8 mouse cellular contexts compared by ENCODE assay signal in the genomic region with DNA sequence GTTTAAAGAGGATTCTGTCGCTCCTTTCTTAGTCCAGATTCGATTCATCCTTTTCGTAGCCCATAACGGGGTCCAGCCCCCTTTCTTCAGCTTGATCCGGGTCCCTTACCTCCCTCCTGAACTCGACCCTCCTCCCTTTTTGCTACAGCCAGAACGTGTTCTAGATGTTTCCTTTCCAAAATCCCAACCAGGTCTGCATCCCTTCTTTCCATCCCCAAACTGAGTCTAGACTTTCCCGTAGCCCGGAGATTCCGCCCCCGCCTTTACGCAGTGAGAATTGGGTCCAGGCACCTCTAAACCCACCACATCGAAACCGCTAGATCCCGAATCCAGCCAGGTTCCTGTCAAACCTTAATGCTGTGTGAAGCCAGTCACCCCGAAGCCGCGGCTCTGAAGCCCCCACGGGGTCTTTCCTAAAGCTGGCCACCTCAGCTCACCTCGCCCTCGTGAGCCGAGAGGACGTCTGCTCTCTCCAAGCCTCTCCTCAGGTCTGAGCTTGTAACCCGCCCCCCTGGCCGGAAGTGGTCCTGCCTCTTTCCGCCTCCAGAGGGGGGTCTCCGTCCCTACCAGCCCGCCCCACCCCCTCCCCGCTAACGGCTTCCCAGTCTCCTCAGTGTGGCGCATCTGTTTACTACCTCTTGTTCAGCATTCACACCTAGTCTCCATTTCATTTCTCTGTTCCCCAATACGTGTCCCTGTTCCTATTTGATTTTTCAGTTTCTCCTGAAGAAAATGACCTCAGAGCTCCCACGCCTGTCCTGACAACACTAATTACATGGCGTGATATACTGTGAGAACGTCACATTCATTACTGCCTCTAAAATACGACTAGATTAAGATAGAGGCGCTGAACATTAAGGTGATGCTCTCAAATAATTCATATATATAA. TPM values are rescaled to one million over a fixed set of nuclear protein-coding genes. Genes with fewer than 3 reads are reported as not detected.
DNase-seq lines count a peak whose midpoint lies in the region; ATAC-seq lines count a peak whose summit lies in the region.

Gene Tro, minus strand, starts transcription at position 676 of the 889 bp plus-strand sequence.

- no peaks in the 10 kb centered on the region for H3K9me3 ChIP-seq in lung, embryonic 15.5 days
- H3K9me3 ChIP-seq in heart, embryonic 14.5 days (ENCODE audit: control insufficient read depth, low read length) = no peaks in the 10 kb centered on the region
- no peaks in the 10 kb centered on the region for H3K9me3 ChIP-seq in midbrain, embryonic 14.5 days (ENCODE audit: control insufficient read depth, low read length)

- no peaks in the 10 kb centered on the region for H3K36me3 ChIP-seq in lung, embryonic 15.5 days
- peaks cover 21% of the 10 kb centered on the region; the same call in 1 of the 2 replicates for H3K36me3 ChIP-seq in heart, embryonic 14.5 days (ENCODE audit: control insufficient read depth, insufficient read depth, low read length)
- H3K36me3 ChIP-seq in midbrain, embryonic 14.5 days (ENCODE audit: control insufficient read depth, insufficient read depth, low read length) = peaks cover 28% of the 10 kb centered on the region

- peak; percentile 80; the same call in 1 of the 2 replicates for ATAC-seq in lung, embryonic 15.5 days (ENCODE audit: borderline replicate concordance, extremely low read depth, low FRiP score, low TSS enrichment)
- ATAC-seq in heart, embryonic 14.5 days (ENCODE audit: insufficient number of reproducible peaks, insufficient read depth, low FRiP score, low read depth) = peak; percentile 54
- ATAC-seq in midbrain, embryonic 14.5 days (ENCODE audit: low FRiP score, low TSS enrichment) = peak; percentile 93

- WGBS in lung, embryonic 15.5 days = 25% methylated on average over 37 of the region's 37 CpGs
- WGBS in heart, embryonic 14.5 days = 29% methylated on average over 37 of the region's 37 CpGs
- 28% methylated on average over 37 of the region's 37 CpGs for WGBS in midbrain, embryonic 14.5 days

- H3K4me2 ChIP-seq in lung, embryonic 15.5 days = peak within 1 kb of the TSS; percentile 58
- peak within 1 kb of the TSS; percentile 65 for H3K4me2 ChIP-seq in heart, embryonic 14.5 days (ENCODE audit: low read length)
- peak within 1 kb of the TSS; percentile 47 for H3K4me2 ChIP-seq in midbrain, embryonic 14.5 days (ENCODE audit: low read length)

- H3K27ac ChIP-seq in lung, embryonic 15.5 days = no peak within 1 kb of the TSS
- peak within 1 kb of the TSS in 1 of 2 experiments; percentile 33; a peak in 1 of 4 replicates for H3K27ac ChIP-seq in heart, embryonic 14.5 days (replicated peaks in 1 of 2; ENCODE audit: control insufficient read depth in 1 of 2, insufficient read depth in 1 of 2, low read depth in 2 of 2, low read length in 2 of 2)
- peak within 1 kb of the TSS; percentile 75 for H3K27ac ChIP-seq in midbrain, embryonic 14.5 days (replicated peaks; ENCODE audit: low read depth, low read length)

- no peak for DNase-seq in lung, adult 18-20 months
- peak; percentile 33 to 65 for DNase-seq in cerebellum, postnatal 4 days (ENCODE audit: low spot score in 2 of 2)
- peak; percentile 30 to 37 for DNase-seq in layer of hippocampus, postnatal 25 days (ENCODE audit: extremely low spot score in 1 of 2, low spot score in 1 of 2)
- peak; percentile 89 for DNase-seq in midbrain, embryonic 14.5 days
- peak; percentile 59 for DNase-seq in testis, postnatal 14 days (ENCODE audit: low spot score)
- DNase-seq in adipocyte (ENCODE audit: low spot score) = no peak

- H3K4me3 ChIP-seq in lung, embryonic 15.5 days = peak within 1 kb of the TSS; percentile 48
- H3K4me3 ChIP-seq in heart, embryonic 14.5 days (ENCODE audit: control insufficient read depth in 1 of 2, insufficient read depth in 1 of 2, low read depth in 1 of 2, low read length in 2 of 2) = peak within 1 kb of the TSS; percentile 54 to 66
- H3K4me3 ChIP-seq in midbrain, embryonic 14.5 days (replicated peaks; ENCODE audit: low read depth, low read length) = peak within 1 kb of the TSS; percentile 54

- peak within 1 kb of the TSS; percentile 37 for H3K9ac ChIP-seq in lung, embryonic 15.5 days
- peak within 1 kb of the TSS; percentile 70 for H3K9ac ChIP-seq in heart, embryonic 14.5 days (ENCODE audit: low read length)
- peak within 1 kb of the TSS; percentile 65 for H3K9ac ChIP-seq in midbrain, embryonic 14.5 days (replicated peaks; ENCODE audit: low read length)

- H3K4me1 ChIP-seq in lung, embryonic 15.5 days = no peaks in the 10 kb centered on the region
- no peaks in the 10 kb centered on the region for H3K4me1 ChIP-seq in heart, embryonic 14.5 days (ENCODE audit: control insufficient read depth in 2 of 2, insufficient read depth in 2 of 2, low read length in 2 of 2)
- H3K4me1 ChIP-seq in midbrain, embryonic 14.5 days (ENCODE audit: control insufficient read depth, insufficient read depth, low read length) = no peaks in the 10 kb centered on the region

- H3K27me3 ChIP-seq in lung, embryonic 15.5 days = peaks cover 9% of the 10 kb centered on the region; the same call in 1 of the 2 replicates
- no peaks in the 10 kb centered on the region for H3K27me3 ChIP-seq in heart, embryonic 14.5 days (ENCODE audit: control insufficient read depth, insufficient read depth, low read length)
- no peaks in the 10 kb centered on the region for H3K27me3 ChIP-seq in midbrain, embryonic 14.5 days (ENCODE audit: control insufficient read depth, insufficient read depth, low read length)

RNA-seq across cellular contexts. Expression of gene Tro, which starts in this region (rescaled TPM):
- polyA plus RNA-seq in lung, embryonic 15.5 days (2015; fragmentation: Nextera tagmentation; extraction: Ambion mirVana) = 15.7 and 16.4 TPM in 2 replicates
- polyA plus RNA-seq in heart, embryonic 14.5 days (2014; fragmentation: Nextera tagmentation; extraction: Ambion mirVana) = 21.9 and 23.5 TPM in 2 replicates
- total RNA-seq in layer of hippocampus, postnatal 25 days (2021) = 100 to 1,000 TPM; 139 to 156 TPM
- 100 and 104 TPM in 2 replicates for polyA plus RNA-seq in midbrain, embryonic 14.5 days (2014; fragmentation: Nextera tagmentation; extraction: Ambion mirVana)

Comparison
In these comparisons a context has a peak if more than half of its experiments do, and no peak if none do; other contexts are left out.
1. DNase-seq: peak in cerebellum, postnatal 4 days (2 of 2), layer of hippocampus, postnatal 25 days (2 of 2), midbrain, embryonic 14.5 days (single experiment) and testis, postnatal 14 days (single experiment); none in lung, adult 18-20 months (0 of 2) and adipocyte (single experiment).
2. Peak in every context shown above with its lines, with median percentiles within 50 percentile points of each other: ATAC-seq, H3K4me2 ChIP-seq, H3K4me3 ChIP-seq and H3K9ac ChIP-seq.